Mouse (Mus musculus) heart, postnatal 0 days (tissue): ENCODE data around the gene Mup4. TPM values are rescaled to one million over a fixed set of nuclear protein-coding genes. Genes with fewer than 3 reads are reported as not detected.
"Not testable (repeated sequence)": the region's sequence is repeated elsewhere in the genome, so short reads cannot be mapped to it uniquely, and the experiment has no call there.

Experiments
- ATAC-seq: fragments of 200-750 bp; cut with Nextera tagmentation; 2 replicates; pipeline ENCODE4 v1.8.0; 2017; ENCODE audit warnings: low read depth, moderate number of reproducible peaks, moderate library complexity; ENCODE audit not compliant: insufficient read depth
- DNase-seq: peaks from one replicate; pipeline ENCODE4 v3.0.0-alpha.2; 2016; ENCODE audit warnings: low spot score
- H3K27ac ChIP-seq: fragments of 300-500 bp; sonication (generic); 2 replicates; pipeline ENCODE4 v1.5.1; 2014; ENCODE audit warnings: low read depth, mild to moderate bottlenecking
- H3K27me3 ChIP-seq: fragments of 300-500 bp; sonication (generic); 2 replicates; pipeline ENCODE4 v1.6.1; 2014; ENCODE audit warnings: low read length, mixed read lengths; ENCODE audit not compliant: control insufficient read depth, insufficient read depth
- H3K36me3 ChIP-seq: fragments of 300-500 bp; sonication (generic); replicated peaks from 2 replicates; pipeline ENCODE4 v1.6.1; 2014; ENCODE audit warnings: low read length, mixed read lengths; ENCODE audit not compliant: control insufficient read depth, insufficient read depth
- H3K4me1 ChIP-seq: fragments of 300-500 bp; sonication (generic); 2 replicates; pipeline ENCODE4 v1.6.1; 2014; ENCODE audit warnings: antibody characterized with exemption; ENCODE audit not compliant: control insufficient read depth, insufficient read depth
- H3K4me2 ChIP-seq: fragments of 300-500 bp; sonication (generic); 2 replicates; pipeline ENCODE4 v1.6.1; 2014; ENCODE audit warnings: low read depth, mild to moderate bottlenecking, low read length, moderate library complexity
- H3K4me3 ChIP-seq: fragments of 300-500 bp; sonication (generic); 2 replicates; pipeline ENCODE4 v1.5.1; 2014; ENCODE audit warnings: low read depth, low read length
- H3K9ac ChIP-seq: fragments of 300-500 bp; sonication (generic); replicated peaks from 2 replicates; pipeline ENCODE4 v1.6.1; 2014; ENCODE audit warnings: low read depth, low read length, mixed read lengths
- H3K9me3 ChIP-seq: fragments of 300-500 bp; sonication (generic); replicated peaks from 2 replicates; pipeline ENCODE4 v1.6.1; 2016; ENCODE audit warnings: low read length; ENCODE audit not compliant: control insufficient read depth
- CTCF ChIP-seq: IDR thresholded peaks from 2 replicates; pipeline ENCODE4 v1.5.1; 2016; ENCODE audit warnings: antibody characterized with exemption, control low read depth, low read depth
- EP300 ChIP-seq: IDR thresholded peaks from 2 replicates; pipeline ENCODE4 v1.6.1; 2016; ENCODE audit warnings: antibody characterized with exemption, low read depth
- WGBS: fragments of 180-500 bp; shearing (Covaris S2); extraction: QIAGEN DNeasy Blood & Tissue Kit; methylation state at CpG from one replicate; pipeline ENCODE4 v1.1.7; 2014; 5-methylcytosine and 5-hydroxymethylcytosine counted together
- polyA plus RNA-seq: library from polyadenylated mRNA; unstranded; fragments of >200 nt; fragmentation: Nextera tagmentation; extraction: Ambion mirVana; gene quantifications from 2 replicates; pipeline ENCODE4 v1.2.1, GENCODE M21; 2015
- total RNA-seq: library from RNA; depleted of rRNA; stranded (reverse); fragments of >200 nt; gene quantifications from 2 replicates; pipeline ENCODE4 v1.2.3, GENCODE M21; 2014; ENCODE audit warnings: low replicate concordance; rRNA removed

The Mup4 gene
- total RNA-seq (not detected in 2 replicates), polyA plus RNA-seq (not detected in 2 replicates)

GRCm38 (mm10) chr4:59960610-59961009, at the start of gene Mup4:
Mup4 (minus strand) TSS chr4:59960710.
- H3K4me3 ChIP-seq = no peak within 1 kb of the TSS
- H3K4me2 ChIP-seq = no peak within 1 kb of the TSS
- H3K9me3 ChIP-seq = no peaks in the 10 kb centered on the region
- WGBS = 61% methylated on average over 3 of the region's 3 CpGs
- H3K9ac ChIP-seq = no peak within 1 kb of the TSS
- no peak for ATAC-seq
- H3K27ac ChIP-seq = no peak within 1 kb of the TSS
- TF ChIP-seq CTCF (no peak), EP300 (no peak)
- no peaks in the 10 kb centered on the region for H3K36me3 ChIP-seq
- no peak for DNase-seq
- H3K27me3 ChIP-seq = no peaks in the 10 kb centered on the region
- no peaks in the 10 kb centered on the region for H3K4me1 ChIP-seq

GRCm38 (mm10) chr4:59997894-59998293, 37.4 kb upstream of the Mup4 start:
- not testable (repeated sequence) for H3K36me3 ChIP-seq

GRCm38 (mm10) chr4:59963405-59964344, 3.2 kb upstream of the Mup4 start, which contains the start of gene Mup6:
Mup6 (plus strand) TSS chr4:59964294.
- H3K36me3 ChIP-seq = no peaks in the 10 kb centered on the region
- no peak within 1 kb of the TSS for H3K4me3 ChIP-seq
- H3K9ac ChIP-seq = no peak within 1 kb of the TSS
- WGBS = 40% methylated on average over 3 of the region's 3 CpGs
- H3K27ac ChIP-seq = no peak within 1 kb of the TSS
- ATAC-seq (no peak), DNase-seq (no peak)
- H3K27me3 ChIP-seq = no peaks in the 10 kb centered on the region
- TF ChIP-seq CTCF (no peak), EP300 (no peak)
- H3K4me2 ChIP-seq = no peak within 1 kb of the TSS
- no peaks in the 10 kb centered on the region for H3K4me1 ChIP-seq
- no peaks in the 10 kb centered on the region for H3K9me3 ChIP-seq

More at GRCm38 (mm10) chr4:59997894-59998293, 37.4 kb upstream of the Mup4 start:
- ATAC-seq, H3K27ac ChIP-seq, H3K4me2 ChIP-seq, H3K4me3 ChIP-seq, H3K4me1 ChIP-seq, H3K9ac ChIP-seq, H3K27me3 ChIP-seq, DNase-seq, H3K9me3 ChIP-seq: not testable (repeated sequence)

- no peak overlapping the region for H3K9ac ChIP-seq
- ATAC-seq = no peak
Measured at GRCm38 (mm10) chr4:59937543-59937942, 23.0 kb downstream of the Mup4 start.

GRCm38 (mm10) chr4:59932505-59933281, 27.8 kb downstream of the Mup4 start:
- H3K9ac ChIP-seq = no peak overlapping the region
- H3K27me3 ChIP-seq = no peaks in the 10 kb centered on the region
- H3K27ac ChIP-seq = no peak overlapping the region
- DNase-seq (peak; percentile 54), ATAC-seq (peak; percentile 39; the same call in 1 of the 2 replicates)
- TF ChIP-seq EP300 (no peak), CTCF (peak; percentile 30; the same call in 1 of the 2 replicates)
- H3K36me3 ChIP-seq = no peaks in the 10 kb centered on the region
- WGBS = 34% methylated on average over 6 of the region's 6 CpGs
- H3K9me3 ChIP-seq = no peaks in the 10 kb centered on the region
- H3K4me1 ChIP-seq = no peaks in the 10 kb centered on the region
- H3K4me2 ChIP-seq = no peak overlapping the region
- no peak overlapping the region for H3K4me3 ChIP-seq

More at GRCm38 (mm10) chr4:59937543-59937942, 23.0 kb downstream of the Mup4 start:
- no peak overlapping the region for H3K27ac ChIP-seq
- 70% methylated on average over 2 of the region's 2 CpGs for WGBS
- H3K9me3 ChIP-seq = no peaks in the 10 kb centered on the region
- TF ChIP-seq EP300 (no peak), CTCF (no peak)
- H3K36me3 ChIP-seq = no peaks in the 10 kb centered on the region
- H3K4me2 ChIP-seq = no peak overlapping the region
- H3K4me3 ChIP-seq = no peak overlapping the region
- H3K27me3 ChIP-seq = no peaks in the 10 kb centered on the region
- DNase-seq = no peak
- no peaks in the 10 kb centered on the region for H3K4me1 ChIP-seq
